Mouse (Mus musculus): ENCODE measurements around the gene Itgb3bp. TPM values are rescaled to one million over a fixed set of nuclear protein-coding genes. Genes with fewer than 3 reads are reported as not detected.

The Itgb3bp gene
- polyA plus RNA-seq, 1 experiment from 2014 or later: 42.6 TPM

- H3K4me1 ChIP-seq (replicated peaks): peaks cover 31% of the 10 kb centered on the region
- no peak overlapping the region for H3K27ac ChIP-seq (ENCODE audit: poor library complexity, severe bottlenecking)
- no peak overlapping the region for H3K9ac ChIP-seq
- H3K4me2 ChIP-seq: no peak overlapping the region
- peaks cover 6% of the 10 kb centered on the region; the same call in 1 of the 2 replicates for H3K36me3 ChIP-seq
- 81% methylated on average over 10 of the region's 10 CpGs for WGBS
- H3K4me3 ChIP-seq: no peak overlapping the region
- H3K9me3 ChIP-seq (replicated peaks): no peaks in the 10 kb centered on the region
- no peak for ATAC-seq (ENCODE audit: insufficient number of reproducible peaks, low FRiP score)
- H3K27me3 ChIP-seq (replicated peaks): no peaks in the 10 kb centered on the region
These were observed 25.8 kb upstream of the Itgb3bp start for GRCm38 (mm10) chr4:99955396-99955795.

DNA sequence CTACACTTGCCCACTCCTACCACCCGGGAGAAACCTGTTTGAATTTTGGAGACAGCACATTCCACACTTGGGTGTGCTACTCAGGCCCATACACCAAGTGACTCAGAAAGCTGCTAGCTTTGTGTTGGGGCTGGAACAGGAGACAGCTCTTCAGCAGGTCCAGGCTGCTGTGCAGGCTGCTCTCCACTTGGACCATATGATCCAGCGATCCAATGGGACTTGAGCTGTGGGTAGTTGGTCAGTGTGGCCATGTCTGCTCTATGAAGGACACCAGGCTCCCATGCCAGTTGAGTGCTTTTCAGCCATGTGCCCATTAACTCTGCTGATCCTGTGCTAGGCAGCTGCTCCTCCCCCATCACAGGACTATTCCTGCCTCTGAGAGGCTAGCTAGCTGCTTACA lies 24.3 kb upstream of the Itgb3bp start:
- H3K36me3 ChIP-seq: peaks cover 6% of the 10 kb centered on the region; the same call in 1 of the 2 replicates
- H3K27ac ChIP-seq (ENCODE audit: poor library complexity, severe bottlenecking): no peak overlapping the region
- H3K9ac ChIP-seq: no peak overlapping the region
- 89% methylated on average over 2 of the region's 2 CpGs for WGBS
- no peak for ATAC-seq (ENCODE audit: insufficient number of reproducible peaks, low FRiP score)
- no peak overlapping the region for H3K4me2 ChIP-seq
- no peaks in the 10 kb centered on the region for H3K27me3 ChIP-seq (replicated peaks)
- no peaks in the 10 kb centered on the region for H3K9me3 ChIP-seq (replicated peaks)
- H3K4me3 ChIP-seq: no peak overlapping the region
- H3K4me1 ChIP-seq (replicated peaks): peaks cover 22% of the 10 kb centered on the region

DNA sequence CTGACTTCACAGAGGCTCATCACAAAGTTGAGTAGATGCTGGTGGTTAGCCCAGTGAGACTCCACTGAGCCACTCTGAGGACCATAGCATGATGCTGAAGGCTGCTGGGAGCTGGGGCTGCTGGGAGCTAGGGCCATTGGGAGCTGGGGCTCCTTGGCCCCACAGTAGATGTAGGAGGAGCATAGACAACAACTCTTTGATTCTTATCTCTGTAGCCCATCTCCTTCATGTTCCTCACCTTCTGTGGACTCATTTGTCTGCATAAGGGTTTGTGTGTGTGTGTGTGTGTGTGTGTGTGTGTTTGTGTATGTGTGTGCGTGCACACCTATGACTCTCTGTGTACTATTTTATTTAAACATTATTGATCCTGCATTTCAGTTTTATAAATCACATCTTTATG lies 18.3 kb upstream of the Itgb3bp start:
- H3K9ac ChIP-seq: no peak overlapping the region
- H3K4me3 ChIP-seq: no peak overlapping the region
- ATAC-seq (ENCODE audit: insufficient number of reproducible peaks, low FRiP score): no peak
- no peak overlapping the region for H3K27ac ChIP-seq (ENCODE audit: poor library complexity, severe bottlenecking)
- 79% methylated on average over 1 of the region's 1 CpGs for WGBS
- no peaks in the 10 kb centered on the region for H3K27me3 ChIP-seq (replicated peaks)
- no peaks in the 10 kb centered on the region for H3K9me3 ChIP-seq (replicated peaks)
- peaks cover 12% of the 10 kb centered on the region for H3K36me3 ChIP-seq
- 0 out of 2 replicates have a peak, but pooled peaks cover 8% of the 10 kb centered on the region for H3K4me1 ChIP-seq (replicated peaks)
- H3K4me2 ChIP-seq: no peak overlapping the region

DNA sequence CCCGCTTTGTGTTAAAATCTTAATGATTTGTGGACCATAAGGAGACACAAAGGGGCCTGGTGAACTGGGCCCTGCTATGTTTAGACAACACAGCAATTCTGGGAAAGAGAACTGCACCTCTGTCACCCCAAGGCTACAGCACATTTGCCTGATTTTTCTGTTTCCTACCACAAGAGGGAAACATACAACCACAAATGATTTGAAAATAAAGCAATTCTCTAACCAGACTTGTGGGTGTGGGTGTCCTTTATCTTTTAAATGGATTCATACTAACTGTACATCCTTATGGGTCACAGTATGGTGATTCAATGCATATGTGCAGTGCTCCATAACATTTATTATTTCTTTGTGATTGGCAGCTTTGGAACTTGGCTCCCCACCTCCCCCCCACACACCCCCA lies 17.6 kb upstream of the Itgb3bp start:
- peaks cover 13% of the 10 kb centered on the region for H3K4me1 ChIP-seq (replicated peaks)
- 69% methylated on average over 1 of the region's 1 CpGs for WGBS
- H3K4me2 ChIP-seq: no peak overlapping the region
- H3K4me3 ChIP-seq: no peak overlapping the region
- no peaks in the 10 kb centered on the region for H3K27me3 ChIP-seq (replicated peaks)
- H3K9ac ChIP-seq: no peak overlapping the region
- no peak overlapping the region for H3K27ac ChIP-seq (ENCODE audit: poor library complexity, severe bottlenecking)
- ATAC-seq (ENCODE audit: insufficient number of reproducible peaks, low FRiP score): no peak
- peaks cover 12% of the 10 kb centered on the region for H3K36me3 ChIP-seq
- no peaks in the 10 kb centered on the region for H3K9me3 ChIP-seq (replicated peaks)

DNA sequence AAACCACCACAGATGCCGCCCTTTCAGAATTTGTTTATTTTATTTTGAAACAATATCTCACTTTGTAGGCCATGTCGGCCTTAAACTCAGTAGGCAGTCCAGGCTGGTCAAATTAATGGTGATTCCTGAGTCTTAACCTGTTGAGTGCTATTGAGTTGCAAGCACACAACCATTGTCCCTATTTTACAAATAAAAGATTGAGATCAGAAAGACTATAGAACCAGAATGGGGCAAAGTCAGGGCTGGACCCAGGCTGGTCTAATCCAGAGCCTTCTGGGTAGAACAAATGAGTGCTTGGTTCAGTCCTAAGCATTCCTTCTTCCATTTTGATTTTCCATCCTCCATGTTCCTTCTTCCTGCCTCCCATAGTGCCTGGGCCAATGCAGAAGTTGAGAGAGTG lies 16.9 kb upstream of the Itgb3bp start:
- Histone ChIP-seq H3K4me1 (replicated peaks) (peaks cover 19% of the 10 kb centered on the region), H3K9ac (no peak overlapping the region), H3K4me2 (no peak overlapping the region), H3K9me3 (replicated peaks) (no peaks in the 10 kb centered on the region), H3K4me3 (no peak overlapping the region), H3K27me3 (replicated peaks) (no peaks in the 10 kb centered on the region), H3K36me3 (peaks cover 8% of the 10 kb centered on the region), H3K27ac (ENCODE audit: poor library complexity, severe bottlenecking) (no peak overlapping the region)
- no peak for ATAC-seq (ENCODE audit: insufficient number of reproducible peaks, low FRiP score)
- WGBS: 85% methylated on average over 2 of the region's 2 CpGs

DNA sequence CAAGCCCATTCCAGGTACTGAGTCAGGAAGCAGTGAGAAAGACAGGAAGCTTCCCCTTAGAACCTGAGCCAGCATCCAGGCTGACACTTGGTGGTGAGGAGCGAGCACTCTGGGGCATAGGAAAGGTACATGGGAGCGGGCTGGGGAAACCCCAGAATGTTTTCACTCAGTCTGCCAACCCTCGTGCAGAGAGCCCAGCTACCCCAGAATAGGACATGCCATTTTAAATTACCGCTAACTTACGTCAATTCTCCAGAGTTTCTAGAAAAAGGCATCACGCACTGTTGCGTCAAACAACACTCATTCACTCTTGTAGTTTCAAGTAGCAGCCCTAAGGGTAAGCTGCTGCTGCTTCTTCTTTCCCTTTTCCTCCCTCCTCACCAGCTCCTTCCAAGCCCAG lies 15.4 kb upstream of the Itgb3bp start:
- ATAC-seq (ENCODE audit: insufficient number of reproducible peaks, low FRiP score): no peak
- Histone ChIP-seq H3K9ac (no peak overlapping the region), H3K9me3 (replicated peaks) (no peaks in the 10 kb centered on the region), H3K4me3 (no peak overlapping the region), H3K27ac (ENCODE audit: poor library complexity, severe bottlenecking) (no peak overlapping the region), H3K36me3 (peaks cover 6% of the 10 kb centered on the region), H3K4me2 (no peak overlapping the region), H3K27me3 (replicated peaks) (no peaks in the 10 kb centered on the region), H3K4me1 (replicated peaks) (peaks cover 34% of the 10 kb centered on the region)
- WGBS: 84% methylated on average over 7 of the region's 7 CpGs

GRCm38 (mm10) chr4:99944606-99945005 lies 15.0 kb upstream of the Itgb3bp start:
- Histone ChIP-seq H3K36me3 (peaks cover 6% of the 10 kb centered on the region), H3K27ac (ENCODE audit: poor library complexity, severe bottlenecking) (no peak overlapping the region), H3K27me3 (replicated peaks) (no peaks in the 10 kb centered on the region), H3K4me3 (no peak overlapping the region), H3K9ac (no peak overlapping the region), H3K4me1 (replicated peaks) (peaks cover 37% of the 10 kb centered on the region), H3K4me2 (no peak overlapping the region), H3K9me3 (replicated peaks) (no peaks in the 10 kb centered on the region)
- ATAC-seq (ENCODE audit: insufficient number of reproducible peaks, low FRiP score): no peak
- WGBS: 73% methylated on average over 2 of the region's 2 CpGs

- ATAC-seq (ENCODE audit: insufficient number of reproducible peaks, low FRiP score): no peak
- Histone ChIP-seq H3K9ac (no peak overlapping the region), H3K9me3 (replicated peaks) (no peaks in the 10 kb centered on the region), H3K36me3 (peaks cover 13% of the 10 kb centered on the region), H3K27me3 (replicated peaks) (no peaks in the 10 kb centered on the region), H3K27ac (ENCODE audit: poor library complexity, severe bottlenecking) (no peak overlapping the region), H3K4me1 (replicated peaks) (peaks cover 50% of the 10 kb centered on the region), H3K4me3 (no peak overlapping the region), H3K4me2 (no peak overlapping the region)
- 54% methylated on average over 10 of the region's 10 CpGs for WGBS
These were observed 12.2 kb upstream of the Itgb3bp start for GRCm38 (mm10) chr4:99941655-99942414.

DNA sequence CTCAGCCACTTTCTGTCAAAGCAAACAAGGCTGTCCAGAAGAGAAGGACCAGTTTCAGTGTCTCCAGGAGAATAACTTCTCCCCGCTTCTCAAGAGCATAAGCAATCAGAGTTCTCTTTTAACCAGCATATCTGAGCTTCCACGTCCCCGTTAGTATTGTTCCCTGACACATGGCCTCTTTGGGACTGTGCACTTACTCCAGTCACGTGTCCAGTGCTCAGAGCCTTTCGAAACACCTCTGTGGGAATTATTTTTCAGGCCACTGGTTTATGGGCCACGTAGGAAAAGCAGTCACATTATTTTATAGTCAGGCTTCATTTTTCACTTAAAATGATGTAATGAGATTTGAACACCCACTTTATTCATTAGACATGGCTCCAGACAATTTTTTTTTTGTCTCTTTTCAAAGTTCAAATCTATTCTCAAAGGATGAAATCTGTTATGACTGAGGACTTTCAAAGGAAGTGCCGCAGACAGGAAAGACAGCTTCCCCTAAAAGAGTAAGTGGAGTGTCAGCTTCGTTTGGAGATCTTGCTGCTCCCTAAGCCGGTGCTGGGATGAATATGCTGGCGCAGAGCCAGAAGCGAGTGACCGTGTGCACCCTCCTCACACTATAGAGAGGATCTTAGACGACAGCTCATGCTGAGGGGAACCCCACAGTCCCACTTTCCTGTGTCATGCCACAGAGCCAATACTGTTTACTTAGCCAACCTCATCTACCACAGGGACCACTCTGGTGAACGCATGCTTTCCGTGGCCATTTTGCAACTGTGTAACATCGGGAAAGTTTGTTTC lies 10.3 kb upstream of the Itgb3bp start:
- WGBS: 52% methylated on average over 16 of the region's 16 CpGs
- Histone ChIP-seq H3K9ac (0 out of 2 replicates have a peak overlapping the region, but pooled peaks have one; percentile 3), H3K4me2 (no peak overlapping the region), H3K27ac (ENCODE audit: poor library complexity, severe bottlenecking) (0 out of 2 replicates have a peak overlapping the region, but pooled peaks have one; percentile 18), H3K4me3 (no peak overlapping the region), H3K9me3 (replicated peaks) (no peaks in the 10 kb centered on the region), H3K36me3 (peaks cover 18% of the 10 kb centered on the region), H3K27me3 (replicated peaks) (no peaks in the 10 kb centered on the region), H3K4me1 (replicated peaks) (peaks cover 50% of the 10 kb centered on the region)
- no peak for ATAC-seq (ENCODE audit: insufficient number of reproducible peaks, low FRiP score)

GRCm38 (mm10) chr4:99936278-99936677 lies 6.7 kb upstream of the Itgb3bp start:
- no peak overlapping the region for H3K4me3 ChIP-seq
- WGBS: 91% methylated on average over 5 of the region's 5 CpGs
- no peaks in the 10 kb centered on the region for H3K27me3 ChIP-seq (replicated peaks)
- H3K27ac ChIP-seq (ENCODE audit: poor library complexity, severe bottlenecking): no peak overlapping the region
- no peak overlapping the region for H3K4me2 ChIP-seq
- H3K4me1 ChIP-seq (replicated peaks): peaks cover 48% of the 10 kb centered on the region
- no peak overlapping the region for H3K9ac ChIP-seq
- H3K9me3 ChIP-seq (replicated peaks): no peaks in the 10 kb centered on the region
- no peak for ATAC-seq (ENCODE audit: insufficient number of reproducible peaks, low FRiP score)
- H3K36me3 ChIP-seq: peaks cover 27% of the 10 kb centered on the region

- Histone ChIP-seq H3K36me3 (peaks cover 27% of the 10 kb centered on the region), H3K4me1 (replicated peaks) (peaks cover 43% of the 10 kb centered on the region), H3K9me3 (replicated peaks) (no peaks in the 10 kb centered on the region), H3K4me3 (no peak overlapping the region), H3K27ac (ENCODE audit: poor library complexity, severe bottlenecking) (no peak overlapping the region), H3K9ac (no peak overlapping the region), H3K4me2 (no peak overlapping the region), H3K27me3 (replicated peaks) (no peaks in the 10 kb centered on the region)
- no peak for ATAC-seq (ENCODE audit: insufficient number of reproducible peaks, low FRiP score)
- WGBS: 87% methylated on average over 7 of the region's 7 CpGs
These were observed 5.2 kb upstream of the Itgb3bp start for GRCm38 (mm10) chr4:99934859-99935258.

Measured in heart, embryonic 12.5 days (tissue).